Mouse (Mus musculus): ENCODE measurements at regions not wholly inside any gene's neighbourhood (a gene's known extent, or its start where the extent isn't known, plus 50 kb on each side); places are given as distances from the start of the nearest gene placed in this dataset.

GRCm38 (mm10) chr3:144378524-144379225 is 173.7 kb upstream of the Lmo4 start:
- H3K9ac ChIP-seq (replicated peaks; ENCODE audit: low read length) = no peak overlapping the region
- DNase-seq (ENCODE audit: low spot score) = no peak
- 56% methylated on average over 8 of the region's 8 CpGs for WGBS
- H3K4me3 ChIP-seq (ENCODE audit: low read depth, low read length) = no peak overlapping the region
- no peak for ATAC-seq (replicated peaks; ENCODE audit: insufficient number of reproducible peaks, low FRiP score, low TSS enrichment, low read depth)
- no peaks in the 10 kb centered on the region for H3K9me3 ChIP-seq (replicated peaks; ENCODE audit: control insufficient read depth, low read length)
- H3K4me2 ChIP-seq (ENCODE audit: low read depth, low read length) = no peak overlapping the region
- H3K4me1 ChIP-seq (ENCODE audit: control insufficient read depth, insufficient read depth, low read length) = peaks cover 3% of the 10 kb centered on the region; the same call in 1 of the 2 replicates
- no peak overlapping the region for H3K27ac ChIP-seq (replicated peaks; ENCODE audit: low read depth, low read length)
- no peaks in the 10 kb centered on the region for H3K27me3 ChIP-seq (ENCODE audit: control insufficient read depth, insufficient read depth, low read length)
- no peaks in the 10 kb centered on the region for H3K36me3 ChIP-seq (replicated peaks; ENCODE audit: control insufficient read depth, insufficient read depth, low read depth, low read length)

DNA sequence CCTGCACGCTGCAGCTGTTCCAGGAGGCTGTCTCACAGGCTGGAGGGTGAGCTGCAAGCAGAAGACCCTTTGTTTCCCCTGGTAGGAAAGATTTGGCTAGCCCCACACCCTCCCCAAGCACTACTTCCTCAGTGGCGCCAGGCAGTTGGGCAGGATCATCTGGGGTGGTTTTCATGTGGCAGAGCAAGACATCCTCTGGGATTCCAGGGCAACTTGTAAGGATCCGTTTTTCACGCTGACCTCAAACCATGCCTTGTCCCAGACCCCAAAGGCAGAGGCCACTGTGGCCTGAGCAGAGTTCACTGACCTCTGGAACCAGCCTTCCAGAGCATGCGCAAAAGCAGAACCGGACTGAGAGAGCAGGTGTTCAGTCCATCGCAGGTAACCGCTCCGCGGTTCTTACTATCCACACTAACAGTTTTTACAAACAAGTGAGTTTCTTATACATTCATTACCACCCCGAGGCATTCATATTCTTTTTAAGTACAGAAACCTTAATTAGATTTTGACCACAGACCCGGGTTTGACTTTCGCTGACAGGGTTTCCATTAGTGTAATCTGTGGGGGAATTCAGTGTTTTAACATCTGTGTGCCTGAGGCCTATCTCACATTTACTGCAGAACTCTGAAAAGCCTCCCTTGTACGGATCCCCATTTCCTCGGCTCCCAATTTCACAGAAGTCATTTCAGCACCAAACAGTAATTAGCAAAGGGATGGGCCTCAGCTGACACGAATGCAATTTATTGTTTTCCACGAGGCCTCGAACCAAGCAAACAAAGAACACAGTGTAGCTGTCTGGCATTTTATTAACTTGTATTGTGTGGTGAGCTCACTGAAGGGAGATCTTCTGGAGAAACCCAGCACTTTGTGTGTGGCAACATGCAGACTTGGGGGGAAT is 172.9 kb upstream of the Lmo4 start:
- Histone ChIP-seq H3K27ac (replicated peaks; ENCODE audit: low read depth, low read length) (peak overlapping the region; percentile 13; the same call in 1 of the 2 replicates), H3K27me3 (ENCODE audit: control insufficient read depth, insufficient read depth, low read length) (no peaks in the 10 kb centered on the region), H3K36me3 (replicated peaks; ENCODE audit: control insufficient read depth, insufficient read depth, low read depth, low read length) (no peaks in the 10 kb centered on the region), H3K9me3 (replicated peaks; ENCODE audit: control insufficient read depth, low read length) (no peaks in the 10 kb centered on the region), H3K4me1 (ENCODE audit: control insufficient read depth, insufficient read depth, low read length) (peaks cover 3% of the 10 kb centered on the region; the same call in 1 of the 2 replicates), H3K4me3 (ENCODE audit: low read depth, low read length) (no peak overlapping the region), H3K4me2 (ENCODE audit: low read depth, low read length) (no peak overlapping the region; the same call in 1 of the 2 replicates), H3K9ac (replicated peaks; ENCODE audit: low read length) (peak overlapping the region; percentile 32; the same call in 1 of the 2 replicates)
- ATAC-seq (replicated peaks; ENCODE audit: insufficient number of reproducible peaks, low FRiP score, low TSS enrichment, low read depth) (no peak), DNase-seq (ENCODE audit: low spot score) (peak; percentile 48)
- WGBS = 22% methylated on average over 18 of the region's 18 CpGs

- H3K27ac ChIP-seq (replicated peaks; ENCODE audit: low read depth, low read length) = no peak overlapping the region
- no peak overlapping the region for H3K4me3 ChIP-seq (ENCODE audit: low read depth, low read length)
- H3K4me2 ChIP-seq (ENCODE audit: low read depth, low read length) = no peak overlapping the region
- DNase-seq (ENCODE audit: low spot score) (no peak), ATAC-seq (replicated peaks; ENCODE audit: insufficient number of reproducible peaks, low FRiP score, low TSS enrichment, low read depth) (no peak)
- H3K9ac ChIP-seq (replicated peaks; ENCODE audit: low read length) = no peak overlapping the region
- H3K27me3 ChIP-seq (ENCODE audit: control insufficient read depth, insufficient read depth, low read length) = no peaks in the 10 kb centered on the region
- H3K4me1 ChIP-seq (ENCODE audit: control insufficient read depth, insufficient read depth, low read length) = peaks cover 3% of the 10 kb centered on the region; the same call in 1 of the 2 replicates
- WGBS = 56% methylated on average over 15 of the region's 15 CpGs
- no peaks in the 10 kb centered on the region for H3K36me3 ChIP-seq (replicated peaks; ENCODE audit: control insufficient read depth, insufficient read depth, low read depth, low read length)
- no peaks in the 10 kb centered on the region for H3K9me3 ChIP-seq (replicated peaks; ENCODE audit: control insufficient read depth, low read length)
Measured at GRCm38 (mm10) chr3:144376463-144377402, 171.7 kb upstream of the Lmo4 start.

DNA sequence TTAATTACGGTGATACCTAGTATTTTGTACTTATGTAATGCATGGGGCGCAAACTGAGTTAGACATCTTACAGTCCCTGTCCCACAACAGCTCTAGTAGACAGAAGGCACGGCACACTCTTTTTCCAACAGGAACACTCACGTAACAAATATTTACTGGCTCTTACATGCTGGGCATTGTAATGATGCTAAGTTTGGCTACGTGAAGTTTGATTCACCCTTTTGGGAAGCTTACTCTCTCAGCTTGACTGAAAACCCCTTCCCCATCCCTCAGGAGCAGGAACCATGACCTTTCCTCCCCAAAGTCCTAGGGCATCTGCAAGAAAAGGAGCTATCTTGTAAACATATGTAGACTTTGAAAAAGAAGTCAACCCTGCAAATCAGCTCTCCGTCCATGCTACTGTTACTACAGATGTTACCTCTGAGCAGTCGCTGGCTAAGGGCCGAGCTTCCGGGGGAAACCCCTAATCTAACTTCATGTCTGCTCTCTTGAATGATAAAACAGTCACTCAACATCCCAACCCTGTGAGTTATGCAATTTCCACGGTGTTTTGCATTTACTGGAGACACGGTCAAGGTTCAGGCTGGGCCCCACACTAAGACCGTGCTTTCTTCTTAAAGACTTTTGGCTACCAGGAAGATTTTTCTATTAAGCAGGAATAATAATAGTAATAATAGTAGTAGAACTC is 170.8 kb upstream of the Lmo4 start:
- Histone ChIP-seq H3K27me3 (ENCODE audit: control insufficient read depth, insufficient read depth, low read length) (no peaks in the 10 kb centered on the region), H3K9ac (replicated peaks; ENCODE audit: low read length) (no peak overlapping the region), H3K4me1 (ENCODE audit: control insufficient read depth, insufficient read depth, low read length) (peaks cover 3% of the 10 kb centered on the region; the same call in 1 of the 2 replicates), H3K4me2 (ENCODE audit: low read depth, low read length) (no peak overlapping the region), H3K9me3 (replicated peaks; ENCODE audit: control insufficient read depth, low read length) (no peaks in the 10 kb centered on the region), H3K36me3 (replicated peaks; ENCODE audit: control insufficient read depth, insufficient read depth, low read depth, low read length) (no peaks in the 10 kb centered on the region), H3K4me3 (ENCODE audit: low read depth, low read length) (no peak overlapping the region), H3K27ac (replicated peaks; ENCODE audit: low read depth, low read length) (no peak overlapping the region)
- ATAC-seq (replicated peaks; ENCODE audit: insufficient number of reproducible peaks, low FRiP score, low TSS enrichment, low read depth) = no peak
- no peak for DNase-seq (ENCODE audit: low spot score)
- 72% methylated on average over 12 of the region's 12 CpGs for WGBS

GRCm38 (mm10) chr3:144368300-144368699 is 163.3 kb upstream of the Lmo4 start:
- WGBS = 44% methylated on average over 4 of the region's 4 CpGs
- Histone ChIP-seq H3K36me3 (replicated peaks; ENCODE audit: control insufficient read depth, insufficient read depth, low read depth, low read length) (no peaks in the 10 kb centered on the region), H3K27me3 (ENCODE audit: control insufficient read depth, insufficient read depth, low read length) (no peaks in the 10 kb centered on the region), H3K4me1 (ENCODE audit: control insufficient read depth, insufficient read depth, low read length) (no peaks in the 10 kb centered on the region), H3K9ac (replicated peaks; ENCODE audit: low read length) (no peak overlapping the region), H3K27ac (replicated peaks; ENCODE audit: low read depth, low read length) (no peak overlapping the region), H3K4me2 (ENCODE audit: low read depth, low read length) (no peak overlapping the region), H3K4me3 (ENCODE audit: low read depth, low read length) (no peak overlapping the region), H3K9me3 (replicated peaks; ENCODE audit: control insufficient read depth, low read length) (no peaks in the 10 kb centered on the region)
- ATAC-seq (replicated peaks; ENCODE audit: insufficient number of reproducible peaks, low FRiP score, low TSS enrichment, low read depth) (no peak), DNase-seq (ENCODE audit: low spot score) (no peak)

DNA sequence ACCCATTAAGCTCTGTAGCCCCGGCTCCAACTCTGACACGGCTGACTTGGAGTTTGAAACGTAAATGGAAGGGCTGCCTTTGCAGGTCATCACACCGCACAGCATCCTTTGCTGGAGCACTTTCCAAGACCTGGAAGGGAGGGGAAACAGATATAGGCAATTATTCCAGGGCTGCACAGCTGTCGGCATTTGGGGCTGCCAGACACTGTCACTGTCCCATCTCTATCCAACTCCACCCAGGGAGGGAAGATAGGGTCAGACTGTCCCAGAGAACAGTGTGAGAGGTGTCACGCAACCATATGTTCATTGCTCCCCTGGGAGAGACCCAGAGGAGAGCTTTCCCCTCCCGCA is 162.7 kb upstream of the Lmo4 start:
- Histone ChIP-seq H3K4me3 (ENCODE audit: low read depth, low read length) (0 out of 2 replicates have a peak overlapping the region, but pooled peaks have one; percentile 9), H3K4me1 (ENCODE audit: control insufficient read depth, insufficient read depth, low read length) (no peaks in the 10 kb centered on the region), H3K27me3 (ENCODE audit: control insufficient read depth, insufficient read depth, low read length) (no peaks in the 10 kb centered on the region), H3K9me3 (replicated peaks; ENCODE audit: control insufficient read depth, low read length) (no peaks in the 10 kb centered on the region), H3K4me2 (ENCODE audit: low read depth, low read length) (peak overlapping the region; percentile 36), H3K36me3 (replicated peaks; ENCODE audit: control insufficient read depth, insufficient read depth, low read depth, low read length) (no peaks in the 10 kb centered on the region), H3K27ac (replicated peaks; ENCODE audit: low read depth, low read length) (no peak overlapping the region), H3K9ac (replicated peaks; ENCODE audit: low read length) (no peak overlapping the region)
- no peak for DNase-seq (ENCODE audit: low spot score)
- 13% methylated on average over 7 of the region's 7 CpGs for WGBS
- ATAC-seq (replicated peaks; ENCODE audit: insufficient number of reproducible peaks, low FRiP score, low TSS enrichment, low read depth) = peak; percentile 31; the same call in 1 of the 2 replicates
